Mouse (Mus musculus) forebrain, postnatal 0 days (tissue): ENCODE data around the gene Gm20425. TPM values are rescaled to one million over a fixed set of nuclear protein-coding genes. Genes with fewer than 3 reads are reported as not detected.

ENCODE experiments used
- ATAC-seq: fragments of 200-750 bp; cut with Nextera tagmentation; 2 replicates; pipeline ENCODE4 v1.8.0; 2017; ENCODE audit warnings: mild to moderate bottlenecking, moderate library complexity
- DNase-seq: peaks from one replicate; pipeline ENCODE4 v3.0.0-alpha.2; 2015
- H3K27ac ChIP-seq: fragments of 300-500 bp; sonication (generic); 2 replicates; pipeline ENCODE4 v1.5.1; 2014; ENCODE audit warnings: low read depth, mild to moderate bottlenecking, antibody characterized with exemption, low read length, moderate library complexity, mixed read lengths
- H3K27me3 ChIP-seq: fragments of 300-500 bp; sonication (generic); 2 replicates; pipeline ENCODE4 v1.6.1; 2014; ENCODE audit warnings: mild to moderate bottlenecking, low read length, mixed read lengths; ENCODE audit not compliant: insufficient read depth
- H3K36me3 ChIP-seq: fragments of 300-500 bp; sonication (generic); 2 replicates; pipeline ENCODE4 v1.6.1; 2014; ENCODE audit warnings: mild to moderate bottlenecking, moderate library complexity; ENCODE audit not compliant: insufficient read depth
- H3K4me1 ChIP-seq: fragments of 300-500 bp; sonication (generic); 2 replicates; pipeline ENCODE4 v1.6.1; 2014; ENCODE audit warnings: antibody characterized with exemption; ENCODE audit not compliant: insufficient read depth
- H3K4me2 ChIP-seq: fragments of 300-500 bp; sonication (generic); 2 replicates; pipeline ENCODE4 v1.6.1; 2014; ENCODE audit warnings: low read depth, mild to moderate bottlenecking, moderate library complexity
- H3K4me3 ChIP-seq: fragments of 300-500 bp; sonication (generic); 2 replicates; pipeline ENCODE4 v1.5.1; 2014; ENCODE audit warnings: low read depth, low read length, mixed read lengths
- H3K9ac ChIP-seq: fragments of 300-500 bp; sonication (generic); 2 replicates; pipeline ENCODE4 v1.6.1; 2014; ENCODE audit warnings: mild to moderate bottlenecking
- H3K9me3 ChIP-seq: fragments of 300-500 bp; sonication (generic); 2 replicates; pipeline ENCODE4 v1.6.1; 2016; ENCODE audit warnings: low read length
- CTCF ChIP-seq: sonication (generic); IDR thresholded peaks from 2 replicates; pipeline ENCODE4 v1.5.1; 2016; ENCODE audit warnings: antibody characterized with exemption, control low read depth, low read depth
- whole genome bisulfite sequencing: fragments of 180-500 bp; shearing (Covaris S2); extraction: QIAGEN DNeasy Blood & Tissue Kit; methylation state at CpG from one replicate; pipeline ENCODE4 v1.1.7; 2014; 5-methylcytosine and 5-hydroxymethylcytosine counted together
- polyA plus RNA-seq: library from polyadenylated mRNA; unstranded; fragments of >200 nt; fragmentation: Nextera tagmentation; extraction: Ambion mirVana; gene quantifications from 2 replicates; pipeline ENCODE4 v1.2.1, GENCODE M21; 2015
- total RNA-seq: library from RNA; depleted of rRNA; stranded (reverse); fragments of >200 nt; gene quantifications from 2 replicates; pipeline ENCODE4 v1.2.3, GENCODE M21; 2014

The Gm20425 gene
- total and polyA plus RNA-seq, 2 experiments from 2014 or later: 3.7 TPM; not detected in 1

DNA sequence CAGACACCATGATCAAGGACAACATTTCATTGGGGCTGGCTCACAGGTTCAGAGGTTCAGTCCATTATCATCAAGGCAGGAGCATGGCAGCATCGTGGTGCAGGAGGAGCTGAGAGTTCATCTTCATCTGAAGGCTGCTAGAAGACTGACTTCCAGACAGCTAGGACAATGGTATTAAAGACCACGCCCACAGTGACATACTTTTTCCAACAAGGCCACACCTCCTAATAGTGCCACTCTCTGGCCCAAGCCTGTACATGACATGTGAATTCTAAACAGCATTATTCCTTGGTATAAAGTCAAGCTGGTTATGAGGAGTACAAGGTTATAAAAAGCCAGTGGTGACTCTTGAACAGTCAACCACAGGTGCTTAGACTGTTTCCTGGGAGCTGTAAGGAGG lies 75.5 kb downstream of the Gm20425 start:
- Histone ChIP-seq H3K27me3 (no peaks in the 10 kb centered on the region), H3K4me2 (no peak overlapping the region), H3K36me3 (peaks cover 24% of the 10 kb centered on the region), H3K4me3 (no peak overlapping the region), H3K9ac (no peak overlapping the region), H3K27ac (no peak overlapping the region), H3K9me3 (no peaks in the 10 kb centered on the region), H3K4me1 (no peaks in the 10 kb centered on the region)
- 94% methylated on average over 2 of the region's 2 CpGs for WGBS
- ATAC-seq (no peak), DNase-seq (no peak)
- TF ChIP-seq CTCF: no peak

GRCm38 (mm10) chr9:103153286-103153685 lies 76.8 kb downstream of the Gm20425 start:
- H3K4me1 ChIP-seq: no peaks in the 10 kb centered on the region
- ATAC-seq: peak; percentile 68
- no peaks in the 10 kb centered on the region for H3K9me3 ChIP-seq
- no peak overlapping the region for H3K4me3 ChIP-seq
- H3K9ac ChIP-seq: no peak overlapping the region
- peak; percentile 60 for DNase-seq
- H3K4me2 ChIP-seq: no peak overlapping the region
- 41% methylated on average over 5 of the region's 5 CpGs for WGBS
- H3K36me3 ChIP-seq: peaks cover 21% of the 10 kb centered on the region
- H3K27ac ChIP-seq: no peak overlapping the region
- H3K27me3 ChIP-seq: no peaks in the 10 kb centered on the region
- TF ChIP-seq CTCF: no peak

- Histone ChIP-seq H3K27ac (no peak overlapping the region), H3K9me3 (no peaks in the 10 kb centered on the region), H3K9ac (no peak overlapping the region), H3K36me3 (peaks cover 11% of the 10 kb centered on the region), H3K27me3 (no peaks in the 10 kb centered on the region), H3K4me2 (no peak overlapping the region), H3K4me1 (peaks cover 9% of the 10 kb centered on the region), H3K4me3 (no peak overlapping the region)
- ATAC-seq: no peak
- TF ChIP-seq CTCF: no peak
- 84% methylated on average over 12 of the region's 12 CpGs for WGBS
- no peak for DNase-seq
These were observed 80.9 kb downstream of the Gm20425 start for GRCm38 (mm10) chr9:103149074-103149799.

DNA sequence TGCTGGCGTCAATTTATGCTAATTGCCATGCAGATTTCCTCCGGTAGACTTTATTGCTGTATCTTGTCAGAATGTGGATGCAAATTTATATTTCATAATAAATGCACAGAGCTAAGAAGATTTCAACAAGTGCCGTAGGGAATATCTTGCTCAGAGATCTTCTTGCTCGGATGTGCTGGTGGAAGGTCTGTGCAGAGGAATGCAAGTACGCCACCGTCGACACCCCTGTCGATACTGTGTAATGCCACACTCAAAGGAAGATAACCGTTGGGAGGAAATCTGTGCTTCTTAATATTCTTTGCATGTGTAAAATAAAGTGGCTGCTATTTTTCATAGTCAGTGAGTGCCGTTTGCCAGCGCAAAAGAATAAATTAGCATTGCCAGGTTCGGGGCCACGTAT lies 83.0 kb downstream of the Gm20425 start:
- H3K27me3 ChIP-seq: no peaks in the 10 kb centered on the region
- peaks cover 13% of the 10 kb centered on the region for H3K36me3 ChIP-seq
- H3K9ac ChIP-seq: 0 out of 2 replicates have a peak overlapping the region, but pooled peaks have one; percentile 15
- no peaks in the 10 kb centered on the region for H3K9me3 ChIP-seq
- H3K4me1 ChIP-seq: peaks cover 9% of the 10 kb centered on the region
- WGBS: 16% methylated on average over 13 of the region's 13 CpGs
- ATAC-seq (peak; percentile 79), DNase-seq (peak; percentile 69)
- TF ChIP-seq CTCF: peak; percentile 23; the same call in 1 of the 2 replicates
- H3K4me3 ChIP-seq: no peak overlapping the region
- H3K27ac ChIP-seq: peak overlapping the region; percentile 31; the same call in 1 of the 2 replicates
- peak overlapping the region; percentile 30 for H3K4me2 ChIP-seq

DNA sequence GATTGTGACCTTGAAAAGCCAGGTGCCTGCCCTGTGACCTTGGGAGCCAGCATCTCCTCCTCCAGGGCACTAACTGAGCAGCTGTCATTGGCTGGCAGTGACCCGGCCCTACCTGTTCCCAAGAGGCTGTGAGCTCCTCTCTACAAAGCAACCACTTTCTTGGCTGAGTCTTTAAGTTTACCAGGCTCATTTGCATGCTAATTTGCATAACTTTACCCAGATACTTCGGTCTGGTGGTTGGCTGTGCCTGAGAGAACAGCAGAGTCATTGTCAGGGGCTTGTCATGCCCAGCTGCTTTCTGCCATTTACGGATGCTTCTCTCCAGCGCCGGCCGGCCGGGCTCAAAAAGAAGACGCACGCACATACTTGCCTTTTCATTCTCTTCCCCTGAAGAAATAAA lies 83.4 kb downstream of the Gm20425 start:
- 11% methylated on average over 9 of the region's 9 CpGs for WGBS
- H3K9ac ChIP-seq: 0 out of 2 replicates have a peak overlapping the region, but pooled peaks have one; percentile 15
- no peak for TF ChIP-seq CTCF
- ATAC-seq: peak; percentile 85
- peaks cover 13% of the 10 kb centered on the region for H3K36me3 ChIP-seq
- H3K4me2 ChIP-seq: peak overlapping the region; percentile 30
- H3K4me1 ChIP-seq: peaks cover 9% of the 10 kb centered on the region
- peak overlapping the region; percentile 66 for H3K27ac ChIP-seq
- no peaks in the 10 kb centered on the region for H3K9me3 ChIP-seq
- no peaks in the 10 kb centered on the region for H3K27me3 ChIP-seq
- no peak overlapping the region for H3K4me3 ChIP-seq
- no peak for DNase-seq

DNA sequence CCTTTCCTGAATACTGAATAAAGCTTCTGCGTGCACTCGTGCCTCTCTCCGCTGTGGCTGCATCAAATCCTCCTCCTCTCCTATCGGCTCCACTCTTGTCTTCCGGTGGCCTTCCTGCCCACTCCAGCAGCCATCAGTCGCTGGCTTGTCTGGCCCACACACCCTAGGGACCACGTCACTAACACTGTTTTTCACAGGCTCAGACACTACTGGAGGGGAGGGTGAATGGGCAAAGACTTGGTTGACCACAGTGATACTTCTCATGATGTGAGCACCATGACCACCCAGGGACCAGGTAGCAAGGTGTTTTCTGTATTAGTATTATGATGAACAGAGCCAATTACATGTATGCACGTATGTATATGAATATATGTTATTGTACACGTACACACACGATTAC lies 83.8 kb downstream of the Gm20425 start:
- H3K36me3 ChIP-seq: peaks cover 16% of the 10 kb centered on the region
- DNase-seq (no peak), ATAC-seq (peak; percentile 7; the same call in 1 of the 2 replicates)
- H3K9me3 ChIP-seq: no peaks in the 10 kb centered on the region
- 45% methylated on average over 10 of the region's 10 CpGs for WGBS
- peak overlapping the region; percentile 30 for H3K4me2 ChIP-seq
- H3K4me3 ChIP-seq: no peak overlapping the region
- H3K27ac ChIP-seq: peak overlapping the region; percentile 66; the same call in 1 of the 2 replicates
- H3K9ac ChIP-seq: no peak overlapping the region
- no peak for TF ChIP-seq CTCF
- H3K4me1 ChIP-seq: peaks cover 9% of the 10 kb centered on the region
- H3K27me3 ChIP-seq: no peaks in the 10 kb centered on the region

- Histone ChIP-seq H3K27ac (no peak overlapping the region), H3K9ac (no peak overlapping the region), H3K4me2 (no peak overlapping the region), H3K4me1 (peaks cover 9% of the 10 kb centered on the region), H3K36me3 (peaks cover 17% of the 10 kb centered on the region), H3K27me3 (no peaks in the 10 kb centered on the region), H3K4me3 (no peak overlapping the region), H3K9me3 (no peaks in the 10 kb centered on the region)
- 53% methylated on average over 5 of the region's 5 CpGs for WGBS
- DNase-seq (no peak), ATAC-seq (no peak)
- TF ChIP-seq CTCF: no peak
These were observed 84.8 kb downstream of the Gm20425 start for GRCm38 (mm10) chr9:103145351-103145750.
